Mouse (Mus musculus): Measurements from ENCODE around the gene Serpinb6a.

Gene Serpinb6a

GRCm38 (mm10) chr13:34002058-34003006 is at the start of gene Serpinb6a, which contains the start of gene Ripk1:
TSS of gene Serpinb6a (minus strand) at chr13:34002794.
TSS of gene Ripk1 (plus strand) at chr13:34002363.
- DNase-seq (ENCODE audit: low read depth): peak; percentile 88

- no peak for DNase-seq (ENCODE audit: low read depth)
These were observed 49.1 kb upstream of the Serpinb6a start for GRCm38 (mm10) chr13:34051692-34052091.

- DNase-seq (ENCODE audit: low read depth): peak; percentile 76
These were observed 47.9 kb upstream of the Serpinb6a start for GRCm38 (mm10) chr13:34050479-34050878.

- no peak for DNase-seq (ENCODE audit: low read depth)
These were observed 44.9 kb upstream of the Serpinb6a start for GRCm38 (mm10) chr13:34047526-34047925.

- peak; percentile 93 for DNase-seq (ENCODE audit: low read depth)
These were observed 43.9 kb upstream of the Serpinb6a start for GRCm38 (mm10) chr13:34046421-34047012.

GRCm38 (mm10) chr13:34045511-34046249 is 43.1 kb upstream of the Serpinb6a start:
- DNase-seq (ENCODE audit: low read depth): no peak

GRCm38 (mm10) chr13:34043716-34044393 is 41.3 kb upstream of the Serpinb6a start:
- no peak for DNase-seq (ENCODE audit: low read depth)

- no peak for DNase-seq (ENCODE audit: low read depth)
These were observed 37.5 kb upstream of the Serpinb6a start for GRCm38 (mm10) chr13:34040091-34040490.

GRCm38 (mm10) chr13:34038901-34039341 is 36.3 kb upstream of the Serpinb6a start:
- DNase-seq (ENCODE audit: low read depth): no peak

- peak; percentile 10 for DNase-seq (ENCODE audit: low read depth)
These were observed 35.5 kb upstream of the Serpinb6a start for GRCm38 (mm10) chr13:34038056-34038432.

- DNase-seq (ENCODE audit: low read depth): peak; percentile 93
These were observed 34.8 kb upstream of the Serpinb6a start, which contains the start of gene Bphl for GRCm38 (mm10) chr13:34037172-34038055. TSS of gene Bphl (plus strand) at chr13:34037597.

GRCm38 (mm10) chr13:34036726-34037125 is 34.1 kb upstream of the Serpinb6a start:
- no peak for DNase-seq (ENCODE audit: low read depth)

GRCm38 (mm10) chr13:34035424-34035823 is 32.8 kb upstream of the Serpinb6a start:
- DNase-seq (ENCODE audit: low read depth): no peak

GRCm38 (mm10) chr13:34032041-34032440 is 29.4 kb upstream of the Serpinb6a start:
- no peak for DNase-seq (ENCODE audit: low read depth)

- DNase-seq (ENCODE audit: low read depth): no peak
These were observed 19.4 kb upstream of the Serpinb6a start for GRCm38 (mm10) chr13:34021998-34022397.

- DNase-seq (ENCODE audit: low read depth): no peak
These were observed 15.9 kb upstream of the Serpinb6a start for GRCm38 (mm10) chr13:34018521-34018920.

GRCm38 (mm10) chr13:34016927-34017569 is 14.5 kb upstream of the Serpinb6a start:
- DNase-seq (ENCODE audit: low read depth): no peak

GRCm38 (mm10) chr13:34007234-34007633 is 4.6 kb upstream of the Serpinb6a start:
- DNase-seq (ENCODE audit: low read depth): no peak

GRCm38 (mm10) chr13:34003058-34003457 is 464 bp upstream of the Serpinb6a start:
- DNase-seq (ENCODE audit: low read depth): no peak

GRCm38 (mm10) chr13:33995197-33995596 is 7.4 kb downstream of the Serpinb6a start:
- peak; percentile 90 for DNase-seq (ENCODE audit: low read depth)

Data from NIH3T3 (cell line).